Mouse (Mus musculus): ENCODE measurements around the gene Olfr310. TPM values are rescaled to one million over a fixed set of nuclear protein-coding genes. Genes with fewer than 3 reads are reported as not detected.

Olfr310 gene
- not detected for total RNA-seq (2021)
- long read RNA-seq, experiment 1: 0 reads
- long read RNA-seq, experiment 2: 0 reads

DNA sequence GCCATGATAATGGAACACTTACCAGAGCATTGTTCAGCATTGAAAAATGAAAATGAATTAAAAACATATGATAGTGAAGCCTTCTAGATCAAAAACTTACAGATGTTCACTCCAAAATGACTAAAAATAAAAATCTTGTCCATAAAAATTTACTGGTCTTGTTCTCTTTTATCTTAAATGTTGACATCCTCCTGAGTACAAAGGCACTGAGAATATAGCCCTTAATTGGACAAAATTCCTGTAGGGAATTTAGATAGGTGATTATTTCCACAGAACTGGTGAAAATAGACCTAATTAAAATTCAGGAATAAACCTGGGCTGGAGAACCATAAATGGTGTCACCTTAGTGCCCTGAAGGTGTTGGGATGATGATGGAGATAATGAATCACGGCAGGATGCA, at the start of gene Olfr310:
Gene Olfr310 (minus strand): TSS at position 101 of the 400 bp plus-strand sequence.
- DNase-seq: no peak
- intact Hi-C loops (cut with DNase I): no loop called here
- TF ChIP-seq CTCF (IDR thresholded peaks at IDR 0.05): no peak
- Histone ChIP-seq H3K27ac (no peak within 1 kb of the TSS), H3K4me3 (no peak within 1 kb of the TSS)

DNA sequence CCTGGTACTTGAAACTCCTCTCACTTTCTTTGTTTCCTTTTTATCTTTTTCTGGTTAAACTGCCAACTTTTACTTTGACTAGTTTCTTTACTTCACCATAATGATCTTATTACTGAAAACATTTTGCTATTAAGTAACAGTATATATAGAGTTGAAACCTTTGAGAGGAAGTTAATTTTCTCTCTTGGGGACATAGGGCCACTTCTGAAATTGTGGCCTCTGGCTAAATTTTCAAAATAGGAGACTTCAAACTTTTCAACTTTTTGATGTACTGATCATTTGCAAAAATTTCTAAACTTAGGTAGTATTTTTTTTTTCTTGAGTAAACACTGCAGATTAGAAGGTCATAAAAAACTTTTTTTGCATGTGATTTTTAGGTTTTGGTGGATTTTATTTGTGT, 48.6 kb upstream of the Olfr310 start, which contains the start of gene Olfr308:
Gene Olfr308 (minus strand): TSS at position 101 of the 400 bp plus-strand sequence.
- intact Hi-C loops (cut with DNase I): no loop called here

DNA sequence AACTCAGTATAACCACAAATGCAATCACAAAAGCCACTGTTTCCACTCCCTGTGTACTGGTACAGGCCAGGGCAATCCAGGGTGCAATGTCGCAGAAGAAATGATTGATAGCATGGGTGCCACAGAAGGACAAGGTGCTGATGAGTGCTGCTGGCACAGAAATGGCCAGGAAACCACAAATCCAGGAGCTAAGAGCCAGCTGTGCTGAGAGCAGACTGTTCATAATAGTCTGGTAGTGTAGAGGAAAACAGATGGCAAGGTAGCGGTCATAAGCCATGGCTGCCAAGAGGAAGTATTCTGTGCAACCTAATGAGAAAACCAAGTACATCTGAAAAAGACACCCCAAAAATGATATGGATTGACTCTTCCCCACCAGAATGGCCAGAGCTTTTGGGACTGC, 44.4 kb upstream of the Olfr310 start:
- no peak for TF ChIP-seq CTCF (IDR thresholded peaks at IDR 0.05)
- Histone ChIP-seq H3K4me3 (no peak overlapping the region), H3K27ac (no peak overlapping the region)
- no peak for DNase-seq
- intact Hi-C loops (cut with DNase I): no loop called here

More for the DNA sequence above, 48.6 kb upstream of the Olfr310 start, which contains the start of gene Olfr308:
- no peak within 1 kb of the TSS for H3K4me3 ChIP-seq
- no peak for DNase-seq
- TF ChIP-seq CTCF (IDR thresholded peaks at IDR 0.05): no peak
- H3K27ac ChIP-seq: no peak within 1 kb of the TSS

DNA sequence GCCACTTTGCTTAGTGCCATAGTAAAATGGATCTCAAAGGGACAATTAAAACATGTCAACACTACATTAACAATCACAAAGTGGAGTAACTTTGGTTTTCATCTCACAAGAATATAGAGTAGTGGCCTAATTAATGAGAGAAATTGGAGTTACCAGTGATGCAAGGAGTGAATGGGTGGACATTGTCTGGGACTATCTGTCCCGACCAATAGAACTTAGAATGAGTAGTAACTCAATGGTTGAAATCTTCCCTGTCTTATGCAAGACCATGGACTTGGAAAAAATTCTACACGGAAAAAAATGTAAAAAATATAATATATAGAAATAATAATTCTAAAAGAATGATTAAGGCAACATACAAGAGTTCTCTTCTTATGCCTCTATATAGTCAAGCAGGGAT, 36.6 kb upstream of the Olfr310 start, which contains the start of gene Olfr309:
Gene Olfr309 (minus strand): TSS at position 101 of the 400 bp plus-strand sequence.
- TF ChIP-seq CTCF (IDR thresholded peaks at IDR 0.05): no peak
- intact Hi-C loops (cut with DNase I): no loop called here
- no peak within 1 kb of the TSS for H3K4me3 ChIP-seq
- no peak for DNase-seq
- no peak within 1 kb of the TSS for H3K27ac ChIP-seq

DNA sequence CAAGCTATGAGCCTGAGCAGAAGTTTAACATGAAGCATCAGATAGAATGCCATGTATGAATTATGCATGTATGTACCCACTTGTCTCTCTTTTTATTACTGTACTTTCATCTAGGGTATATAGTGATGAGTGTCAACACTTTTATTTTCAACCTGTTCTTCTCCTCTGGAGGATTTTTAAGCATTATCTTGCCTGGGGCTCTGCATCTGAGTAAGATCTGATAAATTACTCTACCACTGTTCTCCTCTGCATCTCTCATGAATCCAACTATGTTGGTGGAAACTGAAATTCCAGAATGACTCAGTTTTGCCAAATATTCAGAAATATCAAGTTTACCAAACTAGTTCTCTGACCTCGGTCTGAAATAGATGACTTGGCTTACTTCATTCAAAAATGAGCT, 30.8 kb downstream of the Olfr310 start, which contains the start of gene Vmn2r76:
Gene Vmn2r76 (minus strand): TSS at position 101 of the 400 bp plus-strand sequence.
- DNase-seq: no peak
- Histone ChIP-seq H3K4me3 (no peak within 1 kb of the TSS), H3K27ac (no peak within 1 kb of the TSS)
- no peak for TF ChIP-seq CTCF (IDR thresholded peaks at IDR 0.05)
- intact Hi-C loops (cut with DNase I): no loop called here

Small RNA genes lying within 50 kb of the gene (microRNA-seq; reads per million reads assigned to microRNA genes)
- gene Gm23192: not detected

Other genes starting within 250 kb of the Olfr310 start
- not detected for gene Vmn2r75, start 105.4 kb downstream of the Olfr310 start, total RNA-seq (2021)
- not detected for gene Vmn2r76, start 30.9 kb downstream of the Olfr310 start, total RNA-seq (2021)
- gene Olfr309, start 36.5 kb upstream of the Olfr310 start, total RNA-seq (2021): not detected
- gene Olfr308, start 48.5 kb upstream of the Olfr310 start, total RNA-seq (2021): not detected
- gene Olfr307, start 60.4 kb upstream of the Olfr310 start, total RNA-seq (2021): not detected
- not detected for gene Olfr305, start 89.8 kb upstream of the Olfr310 start, total RNA-seq (2021)
- gene Olfr304, start 109.5 kb upstream of the Olfr310 start, total RNA-seq (2021): not detected
- not detected for gene Olfr303, start 120.6 kb upstream of the Olfr310 start, total RNA-seq (2021)
- not detected for gene Olfr301, start 126.7 kb upstream of the Olfr310 start, total RNA-seq (2021)
- not detected for gene Olfr299, start 182.7 kb upstream of the Olfr310 start, total RNA-seq (2021)
- gene Olfr298, start 215.3 kb upstream of the Olfr310 start, total RNA-seq (2021): not detected
- not detected for gene Olfr297, start 242.8 kb upstream of the Olfr310 start, total RNA-seq (2021)

All from gastrocnemius, adult 2 months (tissue).